ENCODE assay signal across 12 mouse cellular contexts in the genomic region with DNA sequence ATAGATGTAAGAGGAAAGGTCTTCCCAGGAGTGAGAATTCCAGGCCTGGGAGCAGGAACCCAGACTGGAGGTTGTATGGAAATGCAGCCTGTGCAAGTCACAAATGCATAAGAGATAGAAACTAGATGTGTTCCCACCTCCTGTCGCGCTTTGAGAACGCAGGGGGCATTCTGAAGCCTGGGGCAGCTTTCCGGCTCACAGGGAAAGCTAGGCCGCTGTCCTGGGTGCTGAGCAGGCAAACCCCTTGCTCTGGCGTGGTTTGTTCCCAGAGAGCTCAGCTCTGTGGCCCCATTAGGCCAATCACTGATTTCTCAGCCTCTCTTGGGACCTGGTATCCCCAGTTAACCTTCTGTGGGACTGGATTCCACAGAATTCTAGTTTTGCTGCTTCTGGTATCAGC. TPM values are rescaled to one million over a fixed set of nuclear protein-coding genes. Genes with fewer than 3 reads are reported as not detected.
DNase-seq lines count a peak whose midpoint lies in the region; ATAC-seq and TF ChIP-seq lines count a peak whose summit lies in the region.
"Had no signal": no experiment of that assay in that cellular context is flagged by ENCODE, and none has a peak within 500 bp of the region (broad histone marks: within the 10 kb centered on the region; RNA-seq: fewer than 3 reads in every experiment).

No protein-coding gene starts in this region.

- no peaks in the 10 kb centered on the region for H3K9me3 ChIP-seq in forebrain, embryonic 14.5 days (replicated peaks; ENCODE audit: control insufficient read depth, low read length)
- no peaks in the 10 kb centered on the region for H3K9me3 ChIP-seq in midbrain, embryonic 16.5 days (replicated peaks; ENCODE audit: control insufficient read depth, low read length, poor library complexity, severe bottlenecking)

- no peaks in the 10 kb centered on the region for H3K27me3 ChIP-seq in kidney, adult 2 months (replicated peaks; ENCODE audit: control insufficient read depth, insufficient read depth, low read length)
- no peaks in the 10 kb centered on the region for H3K27me3 ChIP-seq in forebrain, embryonic 14.5 days (replicated peaks; ENCODE audit: control insufficient read depth, insufficient read depth, low read length)
- H3K27me3 ChIP-seq in midbrain, embryonic 16.5 days (ENCODE audit: control insufficient read depth, insufficient read depth, low read depth, low read length): no peaks in the 10 kb centered on the region

- H3K9ac ChIP-seq in forebrain, embryonic 14.5 days (ENCODE audit: low read length): peak overlapping the region; percentile 40
- H3K9ac ChIP-seq in midbrain, embryonic 16.5 days (ENCODE audit: low read depth, low read length): peak overlapping the region; percentile 1; the same call in 1 of the 2 replicates

- no peaks in the 10 kb centered on the region for H3K4me1 ChIP-seq in kidney, adult 2 months (ENCODE audit: control insufficient read depth, insufficient read depth, low read length)
- peaks cover 51% of the 10 kb centered on the region for H3K4me1 ChIP-seq in forebrain, embryonic 14.5 days (ENCODE audit: control insufficient read depth, insufficient read depth, low read length)
- peaks cover 19% of the 10 kb centered on the region for H3K4me1 ChIP-seq in midbrain, embryonic 16.5 days (ENCODE audit: control insufficient read depth, insufficient read depth, low read length)

- H3K4me3 ChIP-seq in kidney, adult 2 months (ENCODE audit: insufficient read depth, low read depth, low read length): no peak overlapping the region
- H3K4me3 ChIP-seq in forebrain, embryonic 14.5 days (ENCODE audit: low read depth, low read length): no peak overlapping the region
- H3K4me3 ChIP-seq in midbrain, embryonic 16.5 days (ENCODE audit: low read depth, low read length): no peak overlapping the region

- H3K4me2 ChIP-seq in forebrain, embryonic 14.5 days (ENCODE audit: low read length): no peak overlapping the region
- no peak overlapping the region for H3K4me2 ChIP-seq in midbrain, embryonic 16.5 days (ENCODE audit: low read length)

- H3K36me3 ChIP-seq in kidney, adult 2 months (ENCODE audit: control insufficient read depth, insufficient read depth, low read length): no peaks in the 10 kb centered on the region
- 0 out of 2 replicates have a peak, but pooled peaks cover 3% of the 10 kb centered on the region for H3K36me3 ChIP-seq in forebrain, embryonic 14.5 days (ENCODE audit: control insufficient read depth, insufficient read depth, low read length)
- H3K36me3 ChIP-seq in midbrain, embryonic 16.5 days (ENCODE audit: control insufficient read depth, insufficient read depth, low read length): no peaks in the 10 kb centered on the region

- no peak for TF ChIP-seq POLR2A in kidney, adult 2 months (IDR thresholded peaks at IDR 0.05; ENCODE audit: low read depth, low read length)

- TF ChIP-seq CTCF in kidney, adult 2 months (conservative IDR thresholded peaks at IDR 0.05; ENCODE audit: insufficient read depth, insufficient read length, low read depth, low read length): no peak

- H3K27ac ChIP-seq in kidney, adult 2 months (ENCODE audit: insufficient read depth, low read depth, low read length): no peak overlapping the region
- peak overlapping the region; percentile 91 for H3K27ac ChIP-seq in forebrain, embryonic 14.5 days (ENCODE audit: low read depth, low read length)
- peak overlapping the region; percentile 9; the same call in 1 of the 2 replicates for H3K27ac ChIP-seq in midbrain, embryonic 16.5 days (ENCODE audit: low read length)

- no peak for ATAC-seq in forebrain, embryonic 14.5 days
- no peak for ATAC-seq in midbrain, embryonic 16.5 days

- peak; percentile 7 for DNase-seq in kidney, adult 9 months
- DNase-seq in kidney, adult 2 months: no peak
- DNase-seq in R1 (ENCODE audit: low read depth, low spot score): peak; percentile 42
- DNase-seq in forebrain, embryonic 14.5 days (ENCODE audit: low spot score): no peak
- no peak for DNase-seq in frontal cortex, adult 2 months (ENCODE audit: extremely low spot score in 1 of 2, low spot score in 1 of 2)
- DNase-seq in right cerebral cortex, postnatal 4 days: no peak
- no peak for DNase-seq in gastrocnemius, postnatal 10 days
- DNase-seq: adrenal gland, adult 8-10 months; cerebellum, postnatal 10 days; layer of hippocampus, postnatal 36 days; lung, postnatal 4 days had no signal

- WGBS in kidney, adult 2 months: 12% methylated on average over 6 of the region's 6 CpGs
- WGBS in forebrain, embryonic 14.5 days: 14% methylated on average over 6 of the region's 6 CpGs
- 10% methylated on average over 6 of the region's 6 CpGs for WGBS in midbrain, embryonic 16.5 days

RNA-seq across cellular contexts. Expression of a gene that starts 11.9 kb away (rescaled TPM):
- polyA plus RNA-seq in kidney, adult 2 months (2012; rRNA removed): 2.6 and 2.8 TPM in 2 replicates
- 10.9 and 11.8 TPM in 2 replicates for polyA plus RNA-seq in forebrain, embryonic 14.5 days (2014; fragmentation: Nextera tagmentation; extraction: Ambion mirVana)
- 4.7 and 5.1 TPM in 2 replicates for polyA plus RNA-seq in midbrain, embryonic 16.5 days (2015; fragmentation: Nextera tagmentation; extraction: Ambion mirVana)
- polyA plus RNA-seq in frontal cortex, adult 2 months (2012; rRNA removed): 12.3 and 14.3 TPM in 2 replicates
- 10 to 100 TPM; 11.3 to 14.0 TPM for total RNA-seq in gastrocnemius, postnatal 10 days (2021)

Comparison
In these comparisons a context has a peak if more than half of its experiments do, and no peak if none do; other contexts are left out.
1. DNase-seq: peak in kidney, adult 9 months (single experiment) and R1 (single experiment); none in kidney, adult 2 months (single experiment), forebrain, embryonic 14.5 days (single experiment), frontal cortex, adult 2 months (0 of 2), right cerebral cortex, postnatal 4 days (single experiment) and gastrocnemius, postnatal 10 days (single experiment).